Mouse (Mus musculus) liver, adult 2 months (tissue): ENCODE measurements around the gene Gpr55. TPM values are rescaled to one million over a fixed set of nuclear protein-coding genes. Genes with fewer than 3 reads are reported as not detected.

Experiments used
- DNase-seq: peaks from one replicate; pipeline ENCODE4 v3.0.0-alpha.2; 2011; ENCODE audit warnings: low read depth, low spot score; ENCODE audit errors: extremely low read depth
- H3K27ac ChIP-seq: fragments of 200-500 bp; replicated peaks from 2 replicates; pipeline ENCODE4 v1.5.1; 2012; ENCODE audit warnings: low read depth, mild to moderate bottlenecking, control low read depth, inconsistent platforms, low read length; ENCODE audit not compliant: insufficient read depth
- H3K27me3 ChIP-seq: fragments of 200-500 bp; 2 replicates; pipeline ENCODE4 v1.6.1; 2012; ENCODE audit warnings: mild to moderate bottlenecking, moderate library complexity, low read length, inconsistent platforms; ENCODE audit not compliant: control insufficient read depth, insufficient read depth
- H3K36me3 ChIP-seq: fragments of 200-500 bp; 2 replicates; pipeline ENCODE4 v1.6.1; 2012; ENCODE audit warnings: low read length, inconsistent platforms; ENCODE audit not compliant: control insufficient read depth, insufficient read depth
- H3K4me1 ChIP-seq: fragments of 200-500 bp; 2 replicates; pipeline ENCODE4 v1.6.1; 2011; ENCODE audit warnings: low read length; ENCODE audit not compliant: control insufficient read depth, insufficient read depth
- H3K4me3 ChIP-seq: fragments of 200-500 bp; 2 replicates; pipeline ENCODE4 v1.5.1; 2011; ENCODE audit warnings: low read depth, mild to moderate bottlenecking, control low read depth, low read length, moderate library complexity; ENCODE audit not compliant: insufficient read depth
- H3K79me2 ChIP-seq: fragments of 200-500 bp; 2 replicates; pipeline ENCODE4 v1.6.1; 2012; ENCODE audit warnings: inconsistent platforms, mild to moderate bottlenecking, low read length, moderate library complexity; ENCODE audit not compliant: control insufficient read depth, insufficient read depth
- H3K9ac ChIP-seq: fragments of 200-500 bp; 2 replicates; pipeline ENCODE4 v1.6.1; 2012; ENCODE audit warnings: low read depth, mild to moderate bottlenecking, control low read depth, inconsistent platforms, low read length
- CTCF ChIP-seq: fragments of 200-500 bp; IDR thresholded peaks from 2 replicates; pipeline ENCODE4 v1.5.1; 2011; ENCODE audit warnings: low read depth, low read length, control low read depth
- POLR2A ChIP-seq: fragments of 200-500 bp; IDR thresholded peaks from 2 replicates; pipeline ENCODE4 v1.6.1; 2011; ENCODE audit warnings: low read length, control low read depth; ENCODE audit not compliant: insufficient read depth; ENCODE audit errors: extremely low read depth
- WGBS: fragments of 180-500 bp; shearing (Covaris S2); methylation state at CpG from one replicate; pipeline ENCODE4 v1.1.7; 2018; 5-methylcytosine and 5-hydroxymethylcytosine counted together
- polyA plus RNA-seq: library from polyadenylated mRNA; depleted of rRNA; stranded (reverse); fragments of >200 nt; gene quantifications from 2 replicates; pipeline ENCODE4 v1.2.3, GENCODE M21; 2012
- total RNA-seq: library from RNA; depleted of rRNA; stranded (reverse); fragments of >200 nt; gene quantifications from 2 replicates; pipeline ENCODE4 v1.2.3, GENCODE M21; 2014

Gene Gpr55
- total and polyA plus RNA-seq, 2 experiments = 0.04 to 0.09 TPM

GRCm38 (mm10) chr1:85957290-85957689 lies 3.5 kb downstream of the Gpr55 start:
- no peak for DNase-seq
- whole genome bisulfite sequencing = 67% methylated on average over 5 of the region's 5 CpGs
- H3K27ac ChIP-seq = no peak overlapping the region
- no peak for TF ChIP-seq CTCF
- no peak for TF ChIP-seq POLR2A
- H3K79me2 ChIP-seq = no peaks in the 10 kb centered on the region
- no peaks in the 10 kb centered on the region for H3K36me3 ChIP-seq
- peaks cover 13% of the 10 kb centered on the region for H3K4me1 ChIP-seq
- H3K27me3 ChIP-seq = no peaks in the 10 kb centered on the region
- H3K9ac ChIP-seq = no peak overlapping the region
- H3K4me3 ChIP-seq = no peak overlapping the region

- TF ChIP-seq POLR2A (no peak), CTCF (no peak)
- 60% methylated on average over 3 of the region's 3 CpGs for WGBS
- DNase-seq = no peak
Observed at GRCm38 (mm10) chr1:85955150-85955549, 5.7 kb downstream of the Gpr55 start.

GRCm38 (mm10) chr1:85949085-85949684 lies 11.6 kb downstream of the Gpr55 start:
- Histone ChIP-seq H3K4me1 (no peaks in the 10 kb centered on the region; the same call in 1 of the 2 replicates), H3K79me2 (no peaks in the 10 kb centered on the region), H3K36me3 (no peaks in the 10 kb centered on the region), H3K27me3 (no peaks in the 10 kb centered on the region), H3K27ac (no peak overlapping the region), H3K9ac (no peak overlapping the region), H3K4me3 (no peak overlapping the region)
- WGBS = 90% methylated on average over 2 of the region's 2 CpGs
- TF ChIP-seq POLR2A = no peak
- no peak for TF ChIP-seq CTCF
- no peak for DNase-seq

More at GRCm38 (mm10) chr1:85955150-85955549, 5.7 kb downstream of the Gpr55 start:
- H3K4me3 ChIP-seq = no peak overlapping the region
- no peaks in the 10 kb centered on the region for H3K36me3 ChIP-seq
- H3K4me1 ChIP-seq = peaks cover 7% of the 10 kb centered on the region; the same call in 1 of the 2 replicates
- H3K27ac ChIP-seq = no peak overlapping the region
- H3K79me2 ChIP-seq = no peaks in the 10 kb centered on the region
- H3K9ac ChIP-seq = no peak overlapping the region
- no peaks in the 10 kb centered on the region for H3K27me3 ChIP-seq

- Histone ChIP-seq H3K4me1 (no peaks in the 10 kb centered on the region), H3K27me3 (no peaks in the 10 kb centered on the region), H3K36me3 (no peaks in the 10 kb centered on the region), H3K4me3 (no peak overlapping the region), H3K79me2 (no peaks in the 10 kb centered on the region), H3K27ac (no peak overlapping the region), H3K9ac (no peak overlapping the region)
- TF ChIP-seq CTCF (no peak), POLR2A (no peak)
- 87% methylated on average over 8 of the region's 8 CpGs for WGBS
- no peak for DNase-seq
Observed at GRCm38 (mm10) chr1:85942318-85942717, 18.5 kb downstream of the Gpr55 start.

- H3K27ac ChIP-seq = no peak overlapping the region
- H3K79me2 ChIP-seq = no peaks in the 10 kb centered on the region
- no peaks in the 10 kb centered on the region for H3K36me3 ChIP-seq
- no peak for DNase-seq
- TF ChIP-seq POLR2A = no peak
- no peak for TF ChIP-seq CTCF
- no peaks in the 10 kb centered on the region for H3K27me3 ChIP-seq
- 81% methylated on average over 1 of the region's 1 CpGs for WGBS
- no peak overlapping the region for H3K9ac ChIP-seq
- H3K4me3 ChIP-seq = no peak overlapping the region
- H3K4me1 ChIP-seq = peaks cover 9% of the 10 kb centered on the region
Observed at GRCm38 (mm10) chr1:85937323-85937722, 23.5 kb downstream of the Gpr55 start.

GRCm38 (mm10) chr1:85936265-85936664 lies 24.5 kb downstream of the Gpr55 start:
- no peaks in the 10 kb centered on the region for H3K27me3 ChIP-seq
- no peak overlapping the region for H3K27ac ChIP-seq
- WGBS = 70% methylated on average over 6 of the region's 6 CpGs
- H3K79me2 ChIP-seq = no peaks in the 10 kb centered on the region
- no peak for DNase-seq
- H3K36me3 ChIP-seq = no peaks in the 10 kb centered on the region
- H3K4me1 ChIP-seq = peaks cover 9% of the 10 kb centered on the region
- no peak overlapping the region for H3K9ac ChIP-seq
- TF ChIP-seq CTCF = no peak
- TF ChIP-seq POLR2A = no peak
- H3K4me3 ChIP-seq = no peak overlapping the region
